Mouse (Mus musculus): ENCODE data around the gene Lsm3.

DNA sequence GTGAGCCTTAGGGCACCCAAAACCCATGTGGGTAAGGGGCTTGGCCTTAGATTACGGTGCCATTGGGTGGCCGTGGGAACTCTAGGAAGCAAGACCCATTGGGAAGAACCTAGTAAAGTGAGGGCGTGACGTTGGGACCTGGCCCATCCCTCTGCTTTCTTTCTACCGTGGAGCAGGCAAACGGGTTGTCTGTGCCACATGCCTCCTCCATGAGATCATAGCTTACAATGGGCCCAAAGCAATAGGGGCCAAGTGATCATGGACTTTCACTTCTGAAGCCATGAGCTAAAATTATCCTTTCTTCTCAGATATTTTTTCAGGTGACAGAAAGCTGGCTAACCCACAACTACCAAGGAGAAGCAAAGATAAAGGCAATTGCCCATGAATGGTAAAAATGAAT lies 15.5 kb downstream of the Lsm3 start:
- TF ChIP-seq CTCF (IDR thresholded peaks at IDR 0.05; ENCODE audit: control insufficient read depth, insufficient read depth, insufficient read length) (no peak), CEBPB (IDR thresholded peaks at IDR 0.05; ENCODE audit: low read depth) (no peak), MYOD1 (IDR thresholded peaks at IDR 0.05; ENCODE audit: control insufficient read depth, insufficient read length, low read depth) (no peak)
